Mouse (Mus musculus) heart, postnatal 0 days (tissue): ENCODE data around the gene Tmem25. TPM values are rescaled to one million over a fixed set of nuclear protein-coding genes. Genes with fewer than 3 reads are reported as not detected.

ENCODE experiments used
- ATAC-seq: fragments of 200-750 bp; cut with Nextera tagmentation; 2 replicates; pipeline ENCODE4 v1.8.0; 2017; ENCODE audit warnings: low read depth, moderate number of reproducible peaks, moderate library complexity; ENCODE audit not compliant: insufficient read depth
- DNase-seq: peaks from one replicate; pipeline ENCODE4 v3.0.0-alpha.2; 2016; ENCODE audit warnings: low spot score
- H3K27ac ChIP-seq: fragments of 300-500 bp; sonication (generic); 2 replicates; pipeline ENCODE4 v1.5.1; 2014; ENCODE audit warnings: low read depth, mild to moderate bottlenecking
- H3K27me3 ChIP-seq: fragments of 300-500 bp; sonication (generic); 2 replicates; pipeline ENCODE4 v1.6.1; 2014; ENCODE audit warnings: low read length, mixed read lengths; ENCODE audit not compliant: control insufficient read depth, insufficient read depth
- H3K36me3 ChIP-seq: fragments of 300-500 bp; sonication (generic); replicated peaks from 2 replicates; pipeline ENCODE4 v1.6.1; 2014; ENCODE audit warnings: low read length, mixed read lengths; ENCODE audit not compliant: control insufficient read depth, insufficient read depth
- H3K4me1 ChIP-seq: fragments of 300-500 bp; sonication (generic); 2 replicates; pipeline ENCODE4 v1.6.1; 2014; ENCODE audit warnings: antibody characterized with exemption; ENCODE audit not compliant: control insufficient read depth, insufficient read depth
- H3K4me2 ChIP-seq: fragments of 300-500 bp; sonication (generic); 2 replicates; pipeline ENCODE4 v1.6.1; 2014; ENCODE audit warnings: low read depth, mild to moderate bottlenecking, low read length, moderate library complexity
- H3K4me3 ChIP-seq: fragments of 300-500 bp; sonication (generic); 2 replicates; pipeline ENCODE4 v1.5.1; 2014; ENCODE audit warnings: low read depth, low read length
- H3K9ac ChIP-seq: fragments of 300-500 bp; sonication (generic); replicated peaks from 2 replicates; pipeline ENCODE4 v1.6.1; 2014; ENCODE audit warnings: low read depth, low read length, mixed read lengths
- H3K9me3 ChIP-seq: fragments of 300-500 bp; sonication (generic); replicated peaks from 2 replicates; pipeline ENCODE4 v1.6.1; 2016; ENCODE audit warnings: low read length; ENCODE audit not compliant: control insufficient read depth
- CTCF ChIP-seq: IDR thresholded peaks from 2 replicates; pipeline ENCODE4 v1.5.1; 2016; ENCODE audit warnings: antibody characterized with exemption, control low read depth, low read depth
- EP300 ChIP-seq: IDR thresholded peaks from 2 replicates; pipeline ENCODE4 v1.6.1; 2016; ENCODE audit warnings: antibody characterized with exemption, low read depth
- WGBS: fragments of 180-500 bp; shearing (Covaris S2); extraction: QIAGEN DNeasy Blood & Tissue Kit; methylation state at CpG from one replicate; pipeline ENCODE4 v1.1.7; 2014; 5-methylcytosine and 5-hydroxymethylcytosine counted together
- polyA plus RNA-seq: library from polyadenylated mRNA; unstranded; fragments of >200 nt; fragmentation: Nextera tagmentation; extraction: Ambion mirVana; gene quantifications from 2 replicates; pipeline ENCODE4 v1.2.1, GENCODE M21; 2015
- total RNA-seq: library from RNA; depleted of rRNA; stranded (reverse); fragments of >200 nt; gene quantifications from 2 replicates; pipeline ENCODE4 v1.2.3, GENCODE M21; 2014; ENCODE audit warnings: low replicate concordance

Tmem25 gene
- total and polyA plus RNA-seq, 2 experiments from 2014 or later, result 3.4 to 5.2 TPM

- H3K4me2 ChIP-seq, result no peak within 1 kb of the TSS
- DNase-seq, result no peak
- no peak for ATAC-seq
- H3K27me3 ChIP-seq, result no peaks in the 10 kb centered on the region; the same call in 1 of the 2 replicates
- H3K4me3 ChIP-seq, result no peak within 1 kb of the TSS
- no peak within 1 kb of the TSS for H3K9ac ChIP-seq
- peaks cover 13% of the 10 kb centered on the region; the same call in 1 of the 2 replicates for H3K4me1 ChIP-seq
- H3K9me3 ChIP-seq, result no peaks in the 10 kb centered on the region
- H3K27ac ChIP-seq, result no peak within 1 kb of the TSS
- no peak for TF ChIP-seq EP300
- TF ChIP-seq CTCF, result no peak
- 72% methylated on average over 4 of the region's 4 CpGs for WGBS
- peaks cover 30% of the 10 kb centered on the region for H3K36me3 ChIP-seq
These were observed 3.8 kb upstream of the Tmem25 start, which contains the start of gene Ttc36 for GRCm38 (mm10) chr9:44802808-44803450. Gene Ttc36 (minus strand): TSS chr9:44803072.

- TF ChIP-seq EP300 (no peak), CTCF (no peak)
- Histone ChIP-seq H3K27me3 (no peaks in the 10 kb centered on the region; the same call in 1 of the 2 replicates), H3K4me1 (peaks cover 13% of the 10 kb centered on the region; the same call in 1 of the 2 replicates), H3K9me3 (no peaks in the 10 kb centered on the region), H3K36me3 (peaks cover 17% of the 10 kb centered on the region), H3K4me3 (no peak overlapping the region), H3K4me2 (no peak overlapping the region), H3K27ac (no peak overlapping the region), H3K9ac (no peak overlapping the region)
- no peak for DNase-seq
- ATAC-seq, result no peak
- whole genome bisulfite sequencing, result 69% methylated on average over 6 of the region's 6 CpGs
These were observed 2.6 kb upstream of the Tmem25 start for GRCm38 (mm10) chr9:44801669-44802068.

DNA sequence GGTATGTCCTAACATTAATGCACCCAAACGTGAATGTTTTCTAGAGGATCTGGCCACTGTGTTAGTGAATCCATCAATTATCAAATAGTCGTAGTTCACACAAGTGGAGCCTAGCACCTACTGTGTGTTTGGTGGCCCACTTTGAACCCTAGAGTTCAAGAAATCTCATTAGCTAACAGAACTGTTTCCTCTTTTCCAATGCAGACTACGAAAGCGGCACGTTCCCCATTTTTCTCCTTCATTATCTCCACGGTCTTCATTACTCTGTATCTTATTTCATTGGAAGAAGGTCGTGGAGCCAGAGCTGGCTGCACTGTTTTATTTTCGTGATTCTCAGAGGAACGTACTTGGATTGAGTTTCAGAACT, 834 bp upstream of the Tmem25 start:
- peak overlapping the region; percentile 97 for H3K4me2 ChIP-seq
- DNase-seq (no peak), ATAC-seq (no peak)
- H3K4me1 ChIP-seq, result peaks cover 13% of the 10 kb centered on the region; the same call in 1 of the 2 replicates
- no peak overlapping the region for H3K27ac ChIP-seq
- H3K36me3 ChIP-seq, result peaks cover 3% of the 10 kb centered on the region; the same call in 1 of the 2 replicates
- H3K9me3 ChIP-seq, result no peaks in the 10 kb centered on the region
- TF ChIP-seq CTCF (no peak), EP300 (no peak)
- 47% methylated on average over 9 of the region's 9 CpGs for WGBS
- peak overlapping the region; percentile 66 for H3K4me3 ChIP-seq
- no peaks in the 10 kb centered on the region; the same call in 1 of the 2 replicates for H3K27me3 ChIP-seq
- H3K9ac ChIP-seq, result no peak overlapping the region

DNA sequence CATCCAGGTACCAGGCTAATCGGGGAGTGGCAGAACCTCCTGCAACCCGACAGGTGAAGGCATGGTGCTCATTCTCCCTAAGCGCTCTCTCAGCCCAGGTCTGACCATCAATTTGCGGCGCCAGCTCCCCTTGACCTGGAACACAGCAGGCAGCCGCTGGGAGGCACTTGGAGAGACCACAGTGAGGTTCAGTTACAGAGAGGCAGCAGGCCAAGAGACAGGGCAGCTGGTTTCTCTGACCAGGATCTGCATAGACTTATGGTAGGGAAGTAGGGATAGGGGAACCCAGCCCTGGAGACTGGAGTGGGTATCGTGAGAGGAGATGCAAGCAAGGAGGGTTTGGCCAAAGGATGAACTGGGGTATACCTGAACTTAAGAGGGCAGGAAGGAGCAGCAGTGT, 809 bp downstream of the Tmem25 start:
- no peak for ATAC-seq
- H3K9me3 ChIP-seq, result no peaks in the 10 kb centered on the region
- TF ChIP-seq CTCF, result no peak
- TF ChIP-seq EP300, result no peak
- no peak overlapping the region for H3K27ac ChIP-seq
- peaks cover 13% of the 10 kb centered on the region; the same call in 1 of the 2 replicates for H3K4me1 ChIP-seq
- peak overlapping the region; percentile 97 for H3K4me2 ChIP-seq
- H3K4me3 ChIP-seq, result no peak overlapping the region
- no peaks in the 10 kb centered on the region; the same call in 1 of the 2 replicates for H3K27me3 ChIP-seq
- DNase-seq, result no peak
- no peak overlapping the region for H3K9ac ChIP-seq
- H3K36me3 ChIP-seq, result no peaks in the 10 kb centered on the region
- WGBS, result 39% methylated on average over 7 of the region's 7 CpGs

GRCm38 (mm10) chr9:44792842-44793241, 6.3 kb downstream of the Tmem25 start:
- Histone ChIP-seq H3K4me2 (no peak overlapping the region), H3K9me3 (no peaks in the 10 kb centered on the region), H3K36me3 (peaks cover 47% of the 10 kb centered on the region), H3K4me3 (no peak overlapping the region), H3K9ac (no peak overlapping the region), H3K4me1 (no peaks in the 10 kb centered on the region), H3K27me3 (no peaks in the 10 kb centered on the region; the same call in 1 of the 2 replicates), H3K27ac (no peak overlapping the region)
- DNase-seq (no peak), ATAC-seq (no peak)
- 72% methylated on average over 9 of the region's 9 CpGs for WGBS
- TF ChIP-seq EP300, result no peak
- no peak for TF ChIP-seq CTCF
